Mouse (Mus musculus) olfactory bulb, adult 2 months (tissue): ENCODE results near the gene Galnt4. TPM values are rescaled to one million over a fixed set of nuclear protein-coding genes. Genes with fewer than 3 reads are reported as not detected.

Experiments used
- H3K27ac ChIP-seq: fragments of 200-500 bp; 2 replicates; pipeline ENCODE4 v1.5.1; 2012; ENCODE audit warnings: low read depth, low read length; ENCODE audit not compliant: insufficient read depth
- H3K4me1 ChIP-seq: fragments of 200-500 bp; 2 replicates; pipeline ENCODE4 v1.6.1; 2012; ENCODE audit warnings: low read length; ENCODE audit not compliant: control insufficient read depth, insufficient read depth
- H3K4me3 ChIP-seq: fragments of 200-500 bp; 2 replicates; pipeline ENCODE4 v1.5.1; 2012; ENCODE audit warnings: mild to moderate bottlenecking, low read depth, low read length, moderate library complexity; ENCODE audit not compliant: insufficient read depth
- CTCF ChIP-seq: fragments of 200-500 bp; IDR thresholded peaks from 2 replicates; pipeline ENCODE4 v1.5.1; 2012; ENCODE audit warnings: low read depth, mild to moderate bottlenecking, low read length, moderate library complexity; ENCODE audit not compliant: insufficient read depth
- POLR2A ChIP-seq: fragments of 200-500 bp; IDR thresholded peaks from 2 replicates; pipeline ENCODE4 v1.6.1; 2012; ENCODE audit warnings: mild to moderate bottlenecking, low read depth, low read length, moderate library complexity; ENCODE audit not compliant: insufficient read depth
- WGBS: fragments of 180-500 bp; shearing (Covaris S2); methylation state at CpG from one replicate; pipeline ENCODE4 v1.1.7; 2018; 5-methylcytosine and 5-hydroxymethylcytosine counted together
- polyA plus RNA-seq: library from polyadenylated mRNA; stranded (reverse); fragments of >200 nt; gene quantifications from 2 replicates; pipeline ENCODE4 v1.2.4, GENCODE M21; 2012; ENCODE audit warnings: low replicate concordance; ENCODE audit not compliant: missing spikeins, insufficient read depth, insufficient read length

The Galnt4 gene
- polyA plus RNA-seq, 1 experiment = not detected

DNA sequence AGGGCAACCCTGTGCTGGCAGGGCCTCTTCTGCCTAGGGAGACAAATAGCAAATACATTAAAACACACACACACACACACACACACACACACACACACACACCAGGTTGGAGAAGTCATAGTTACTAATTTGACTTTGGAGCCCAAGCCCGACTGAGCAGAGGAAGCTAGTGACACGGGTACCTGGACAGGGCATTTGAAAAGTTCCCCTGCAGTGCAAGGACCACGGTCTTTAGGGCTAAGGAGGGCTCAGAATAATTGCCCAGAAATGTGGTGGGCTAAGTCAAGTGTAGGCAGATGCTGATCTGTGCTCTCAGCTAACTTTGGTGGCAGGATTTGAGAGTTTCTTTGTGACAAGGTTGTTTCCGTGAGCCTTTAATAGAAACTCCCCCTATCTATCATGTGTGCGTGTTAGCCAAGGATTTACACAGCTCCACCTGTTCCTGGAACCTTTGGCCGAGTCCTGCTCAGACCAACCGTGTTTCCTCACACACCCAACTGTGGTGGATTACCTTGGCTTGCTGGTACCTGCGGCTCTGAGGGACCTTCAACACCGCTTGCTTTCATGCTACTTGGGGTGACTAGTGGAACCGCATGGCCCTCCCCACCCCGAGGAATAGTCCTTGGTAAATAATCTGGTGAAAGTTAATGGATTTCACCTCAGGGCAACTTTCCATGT, 24.8 kb downstream of the Galnt4 start:
- WGBS = 95% methylated on average over 11 of the region's 11 CpGs
- TF ChIP-seq CTCF = no peak
- no peak for TF ChIP-seq POLR2A
- H3K27ac ChIP-seq = no peak overlapping the region
- peaks cover 21% of the 10 kb centered on the region for H3K4me1 ChIP-seq
- no peak overlapping the region for H3K4me3 ChIP-seq

DNA sequence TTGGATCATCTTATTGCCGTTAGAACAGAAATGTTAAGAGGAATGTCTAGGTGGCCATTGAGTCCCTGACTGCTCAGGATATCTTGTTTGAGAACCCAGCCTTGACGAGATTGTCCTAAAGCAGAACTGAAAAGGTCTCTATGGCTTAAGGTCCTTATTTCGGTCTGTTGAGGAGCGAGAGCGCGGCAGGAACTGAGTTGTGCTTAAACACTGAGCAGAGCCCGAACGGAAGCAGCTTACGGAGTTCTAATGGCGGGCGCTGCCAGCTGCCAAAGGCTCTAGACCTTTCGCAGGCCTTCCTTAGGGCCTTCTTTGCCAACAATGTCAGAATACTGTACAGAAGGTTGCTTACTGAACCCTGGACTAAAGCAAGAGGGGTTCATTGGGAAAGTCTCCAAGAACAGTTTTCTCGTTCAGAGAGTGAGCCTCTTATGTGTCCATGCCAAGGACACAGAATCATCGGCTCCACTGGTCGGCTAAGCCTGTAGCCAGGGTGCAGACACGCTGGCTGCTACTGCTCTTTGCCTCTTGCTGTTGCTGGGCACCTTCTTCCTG, 25.4 kb downstream of the Galnt4 start:
- no peak overlapping the region for H3K27ac ChIP-seq
- 84% methylated on average over 16 of the region's 16 CpGs for WGBS
- H3K4me3 ChIP-seq = no peak overlapping the region
- TF ChIP-seq POLR2A = no peak
- no peak for TF ChIP-seq CTCF
- peaks cover 23% of the 10 kb centered on the region for H3K4me1 ChIP-seq

DNA sequence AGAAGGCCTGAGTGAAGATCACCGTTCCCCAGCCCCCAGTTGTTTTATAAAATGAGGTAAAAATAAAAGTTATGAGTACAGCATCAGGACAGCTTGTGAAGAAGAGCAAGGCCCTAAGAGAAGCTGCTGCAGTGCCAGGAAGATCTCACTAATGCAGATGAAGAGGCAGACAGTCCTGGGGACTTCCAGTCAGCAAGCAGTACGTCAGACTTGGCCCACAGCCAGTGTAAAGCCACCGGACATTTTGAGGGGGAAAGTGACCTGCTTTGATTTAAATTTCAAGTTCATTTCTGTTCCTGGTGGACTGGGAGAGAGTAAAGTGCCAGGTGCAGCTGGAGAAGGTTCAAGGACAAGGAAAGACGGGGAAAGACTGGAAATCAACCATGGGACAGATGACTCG, 28.4 kb downstream of the Galnt4 start:
- WGBS = 65% methylated on average over 5 of the region's 5 CpGs
- Histone ChIP-seq H3K27ac (no peak overlapping the region), H3K4me1 (peaks cover 11% of the 10 kb centered on the region; the same call in 1 of the 2 replicates), H3K4me3 (no peak overlapping the region)
- no peak for TF ChIP-seq POLR2A
- no peak for TF ChIP-seq CTCF

DNA sequence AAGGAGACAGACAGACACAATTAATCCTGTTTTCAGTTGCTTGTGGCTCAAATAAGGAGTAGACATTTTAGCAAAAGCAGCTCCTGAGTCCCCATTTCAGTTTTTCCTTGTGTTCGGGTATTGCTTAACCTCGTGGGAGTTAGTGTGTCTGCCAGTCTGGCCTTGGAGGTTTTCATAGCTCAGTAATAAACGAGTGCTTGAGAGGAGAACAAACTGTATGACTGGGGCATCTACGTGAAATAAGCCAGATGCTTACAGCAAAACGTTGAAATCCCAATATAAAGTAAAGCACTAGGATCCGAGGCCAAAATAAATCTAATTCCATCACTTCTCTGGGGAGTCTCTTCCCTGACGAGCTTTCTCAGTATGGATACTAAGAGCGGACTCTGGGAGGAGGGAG, 37.7 kb downstream of the Galnt4 start:
- Histone ChIP-seq H3K4me3 (no peak overlapping the region), H3K27ac (no peak overlapping the region), H3K4me1 (no peaks in the 10 kb centered on the region)
- TF ChIP-seq CTCF (no peak), POLR2A (no peak)
- WGBS = 91% methylated on average over 8 of the region's 8 CpGs

DNA sequence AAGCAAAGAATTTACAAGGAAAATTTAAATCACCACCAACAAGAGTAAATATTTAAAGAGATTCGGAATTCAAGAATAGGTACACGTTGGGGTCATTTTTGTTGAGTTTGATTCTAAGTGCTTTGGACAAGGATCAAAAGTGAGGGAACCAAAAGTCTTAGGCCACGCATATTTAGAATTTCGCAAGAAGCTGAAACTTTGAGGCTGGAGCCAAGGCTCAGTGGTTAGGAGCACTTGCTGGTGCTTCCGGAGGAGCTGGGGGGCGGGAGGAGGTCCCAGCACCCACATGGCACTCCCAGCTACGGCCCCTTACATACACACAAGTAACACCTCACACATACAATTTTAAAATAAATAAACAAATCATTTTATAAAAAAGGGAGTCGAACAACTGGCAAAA, 38.6 kb downstream of the Galnt4 start:
- 92% methylated on average over 8 of the region's 8 CpGs for WGBS
- H3K27ac ChIP-seq = no peak overlapping the region
- no peak for TF ChIP-seq POLR2A
- TF ChIP-seq CTCF = no peak
- H3K4me1 ChIP-seq = no peaks in the 10 kb centered on the region
- H3K4me3 ChIP-seq = no peak overlapping the region

DNA sequence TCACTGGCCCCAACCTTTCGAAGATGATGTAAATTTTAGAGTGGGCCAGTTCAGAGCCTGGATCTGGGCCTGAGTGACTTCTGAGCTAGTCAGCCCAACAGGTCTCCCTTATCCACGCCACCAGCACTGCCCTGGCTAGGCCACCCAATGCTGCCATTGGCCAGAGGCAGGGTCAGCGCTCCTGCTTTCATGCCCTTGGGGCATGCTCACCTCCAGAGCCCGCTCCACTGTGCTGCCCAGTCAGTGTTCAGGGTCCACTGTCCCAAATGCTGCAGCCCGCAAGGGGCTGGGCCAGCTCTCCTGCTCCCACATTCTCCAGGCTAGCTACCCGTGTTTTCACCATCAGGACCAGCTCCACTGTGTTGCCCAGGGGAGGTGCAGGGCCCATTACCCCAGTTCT, 42.1 kb downstream of the Galnt4 start:
- TF ChIP-seq CTCF = no peak
- no peak for TF ChIP-seq POLR2A
- no peaks in the 10 kb centered on the region for H3K4me1 ChIP-seq
- no peak overlapping the region for H3K27ac ChIP-seq
- no peak overlapping the region for H3K4me3 ChIP-seq
- 94% methylated on average over 6 of the region's 6 CpGs for WGBS

DNA sequence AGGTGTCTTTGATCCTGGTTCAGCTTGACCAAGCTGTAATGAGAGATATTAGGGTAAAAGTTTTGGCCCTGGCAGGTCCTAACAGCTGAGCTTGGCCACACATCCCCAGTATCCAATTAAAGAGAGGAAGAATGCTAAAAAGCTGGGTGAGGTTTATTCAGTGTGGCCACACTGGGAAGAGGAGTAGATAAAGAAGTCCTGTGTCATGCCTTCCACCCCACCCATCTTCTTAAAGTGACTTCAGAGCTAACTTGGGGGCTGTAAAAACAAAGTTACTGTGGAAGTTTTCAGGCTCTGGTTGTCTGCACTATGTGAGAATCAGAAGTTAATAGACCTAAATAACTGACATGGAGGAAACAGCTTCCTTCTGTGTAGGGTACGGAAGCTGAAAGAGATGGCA, 43.6 kb downstream of the Galnt4 start:
- no peaks in the 10 kb centered on the region for H3K4me1 ChIP-seq

DNA sequence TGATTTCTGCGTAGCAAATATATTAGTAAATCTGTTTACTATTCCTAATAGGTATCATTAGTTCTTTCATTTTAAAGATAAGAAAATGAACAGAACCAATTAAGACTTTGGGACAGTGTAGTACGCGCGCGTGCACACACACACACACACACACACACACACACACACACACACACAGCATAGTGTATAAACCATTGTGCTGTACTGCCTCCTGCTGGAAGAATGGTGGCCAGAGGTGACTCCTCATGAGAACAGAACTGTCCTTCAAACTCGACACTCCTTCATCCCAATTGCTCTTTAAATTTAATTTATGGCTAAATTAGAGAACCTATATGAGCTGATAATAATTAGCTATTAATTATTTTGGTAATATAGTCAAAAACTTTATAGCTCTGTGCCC, 44.1 kb downstream of the Galnt4 start:
- no peak for TF ChIP-seq CTCF
- WGBS = 91% methylated on average over 6 of the region's 6 CpGs
- Histone ChIP-seq H3K27ac (no peak overlapping the region), H3K4me1 (no peaks in the 10 kb centered on the region), H3K4me3 (no peak overlapping the region)

More for the DNA sequence above, 43.6 kb downstream of the Galnt4 start:
- WGBS = 100% methylated on average over 1 of the region's 1 CpGs
- no peak overlapping the region for H3K27ac ChIP-seq
- H3K4me3 ChIP-seq = no peak overlapping the region
- TF ChIP-seq POLR2A (no peak), CTCF (no peak)

DNA sequence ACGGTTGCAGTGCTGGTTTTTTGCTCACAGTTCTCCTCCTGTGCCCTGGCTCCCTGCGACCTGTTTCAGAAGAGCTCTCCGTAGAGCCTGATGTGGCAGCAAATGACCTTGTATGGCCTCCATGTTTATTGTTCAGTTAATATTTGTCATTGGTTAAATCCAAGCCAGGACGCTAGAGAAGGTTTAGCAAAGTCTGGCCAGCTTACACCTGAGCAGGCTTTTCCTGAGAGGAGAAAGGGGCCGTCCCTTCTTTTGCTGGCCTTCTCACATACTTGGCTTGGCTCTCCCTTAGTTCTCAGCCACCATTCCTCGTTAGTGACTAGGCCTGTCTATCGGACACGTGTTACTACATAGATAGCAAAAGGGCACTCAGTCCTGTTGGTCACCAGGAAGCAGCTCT, 46.7 kb downstream of the Galnt4 start:
- H3K27ac ChIP-seq = no peak overlapping the region
- WGBS = 91% methylated on average over 8 of the region's 8 CpGs
- TF ChIP-seq CTCF (no peak), POLR2A (no peak)

More for the DNA sequence above, 46.7 kb downstream of the Galnt4 start:
- no peak overlapping the region for H3K4me3 ChIP-seq
- no peaks in the 10 kb centered on the region for H3K4me1 ChIP-seq
